Mouse (Mus musculus): ENCODE measurements around the gene C1qtnf6.

GRCm38 (mm10) chr15:78541036-78541435, 9.8 kb upstream of the C1qtnf6 start:
- TF ChIP-seq CTCF (IDR thresholded peaks at IDR 0.05) (no peak), EP300 (IDR thresholded peaks at IDR 0.05) (no peak)

Data from lung, postnatal 0 days (tissue).